Mouse (Mus musculus) cerebellum, adult 8-10 months (tissue): ENCODE measurements around the gene Rtl6.
A peak's percentile ranks its signal among the peaks of the same experiment; 100 is the strongest.

Source experiments
- DNase-seq: peaks from one replicate; pipeline ENCODE4 v3.0.0; 2022

The Rtl6 gene

DNA sequence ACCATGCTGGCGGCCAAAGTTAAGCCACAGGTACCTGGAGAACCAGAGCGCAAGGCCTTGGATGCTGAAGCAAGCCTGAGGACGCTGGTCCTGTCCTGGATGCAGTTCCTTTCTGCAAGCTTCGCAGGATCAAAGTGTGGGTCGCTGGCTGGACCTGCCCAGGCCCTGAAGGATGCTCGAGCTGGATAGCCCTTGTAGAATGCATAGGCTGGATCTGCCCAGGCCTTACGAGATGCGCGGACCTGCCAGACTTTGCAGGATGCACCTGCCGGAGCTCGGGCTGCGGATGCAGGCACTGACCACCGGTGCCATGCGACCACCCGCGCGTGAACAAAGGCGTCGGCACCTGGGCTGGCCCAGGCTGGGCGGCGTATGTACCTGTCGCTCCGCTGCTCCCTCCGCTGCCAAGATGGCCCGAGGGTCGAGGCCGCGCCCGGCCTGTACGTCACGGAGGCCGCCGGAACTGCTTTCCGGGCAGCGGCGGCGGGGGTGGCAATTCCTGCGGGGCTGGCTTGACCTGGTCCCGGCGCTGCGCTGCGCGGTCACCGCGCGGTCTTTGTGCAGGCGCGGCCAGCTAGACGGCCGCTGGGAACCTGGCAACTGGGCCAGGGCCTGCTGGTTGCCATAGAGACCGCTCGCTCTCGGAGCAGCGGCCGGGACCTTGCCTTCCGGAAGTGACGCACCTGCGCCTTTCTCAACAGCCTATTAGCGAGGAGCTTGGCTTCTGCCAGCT lies at the start of gene Rtl6:
Gene Rtl6 (minus strand): TSS at position 635 of the 733 bp plus-strand sequence.
- peak; percentile 87 for DNase-seq

DNA sequence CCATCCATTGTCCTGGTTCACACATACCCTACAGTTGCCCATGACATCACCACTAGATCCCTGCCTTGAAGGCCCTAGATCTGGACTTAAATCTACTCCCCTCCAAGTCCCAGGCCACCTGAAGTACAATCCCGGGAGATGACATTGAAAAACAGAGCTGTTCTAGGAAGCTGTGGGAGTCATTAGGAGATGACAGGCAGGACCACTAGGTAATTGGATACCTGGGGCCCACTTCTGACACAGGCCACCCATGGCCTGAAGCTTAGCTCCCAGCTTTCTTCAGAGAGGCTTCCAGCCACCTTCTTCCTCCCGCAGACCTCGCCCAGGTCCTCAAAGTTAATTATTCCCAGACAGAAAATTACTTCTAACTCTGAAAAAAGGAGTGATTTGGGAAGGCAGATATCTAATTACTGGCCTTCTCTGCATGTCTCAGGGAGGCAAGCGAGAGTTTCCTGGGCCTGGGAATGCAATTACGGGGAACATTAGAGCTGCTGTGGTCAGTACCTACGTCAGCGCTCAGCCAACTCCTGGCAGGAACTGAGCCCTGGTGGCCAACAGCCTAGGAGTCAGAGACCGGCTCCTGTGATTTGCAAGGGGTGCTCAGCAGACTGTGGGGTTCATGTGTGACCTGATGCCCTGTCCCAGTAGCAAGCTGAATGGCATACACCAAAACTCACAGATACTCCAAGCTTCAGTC lies 45.8 kb upstream of the Rtl6 start:
- no peak for DNase-seq

DNA sequence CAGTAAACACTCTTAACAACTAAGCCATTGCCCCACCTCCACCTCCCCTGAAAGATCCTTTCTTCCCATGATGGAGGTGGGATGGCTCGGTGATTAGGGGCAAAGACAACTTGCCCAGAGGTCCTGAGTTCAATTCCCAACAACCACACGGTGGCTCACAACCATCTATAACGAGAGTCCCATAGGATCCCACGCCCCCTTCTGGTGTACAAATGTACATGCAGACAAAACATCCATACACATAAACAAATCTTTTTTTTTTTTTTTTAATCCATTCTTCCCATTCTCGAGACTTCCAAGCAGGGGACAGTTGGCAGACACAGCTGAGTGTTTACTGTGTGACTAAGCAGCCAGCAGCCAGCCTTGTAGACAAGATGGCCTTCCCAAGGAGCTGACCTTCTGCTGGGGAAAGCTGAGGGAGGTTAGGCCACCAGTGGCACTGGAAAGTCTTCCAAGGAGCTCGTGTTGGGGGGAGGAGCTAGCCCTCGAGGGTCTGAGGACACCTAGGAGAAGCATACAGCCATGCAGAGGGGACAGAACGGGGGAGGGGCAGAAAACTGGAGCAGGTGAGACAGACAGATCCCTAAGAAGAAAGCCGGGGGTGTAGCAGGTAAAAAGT lies 43.5 kb upstream of the Rtl6 start:
- no peak for DNase-seq

- DNase-seq = no peak
Observed at GRCm38 (mm10) chr15:84598911-84599310, 41.3 kb upstream of the Rtl6 start.

DNA sequence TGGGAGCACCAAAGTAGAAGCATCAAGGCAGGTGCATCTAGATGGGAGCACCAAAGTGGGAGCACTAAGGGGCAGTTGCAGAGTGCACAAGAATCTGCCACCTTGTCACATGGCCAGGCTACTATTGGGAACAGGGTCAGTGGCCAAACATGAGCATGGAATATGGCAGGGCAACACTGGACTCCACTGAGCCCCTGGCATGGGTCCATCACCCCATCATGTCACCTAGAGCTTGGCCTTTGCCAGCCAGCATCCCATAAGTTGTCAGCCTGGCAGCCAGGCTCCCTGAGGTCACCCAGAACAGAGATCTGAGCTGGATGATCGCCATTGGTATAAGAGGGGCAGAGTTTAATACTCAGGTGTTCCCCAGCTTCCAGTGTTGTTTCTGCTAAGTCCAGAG lies 40.2 kb upstream of the Rtl6 start:
- no peak for DNase-seq

- DNase-seq = no peak
Observed at GRCm38 (mm10) chr15:84597021-84597420, 39.4 kb upstream of the Rtl6 start.

GRCm38 (mm10) chr15:84595241-84595945 lies 37.8 kb upstream of the Rtl6 start:
- DNase-seq = no peak

DNA sequence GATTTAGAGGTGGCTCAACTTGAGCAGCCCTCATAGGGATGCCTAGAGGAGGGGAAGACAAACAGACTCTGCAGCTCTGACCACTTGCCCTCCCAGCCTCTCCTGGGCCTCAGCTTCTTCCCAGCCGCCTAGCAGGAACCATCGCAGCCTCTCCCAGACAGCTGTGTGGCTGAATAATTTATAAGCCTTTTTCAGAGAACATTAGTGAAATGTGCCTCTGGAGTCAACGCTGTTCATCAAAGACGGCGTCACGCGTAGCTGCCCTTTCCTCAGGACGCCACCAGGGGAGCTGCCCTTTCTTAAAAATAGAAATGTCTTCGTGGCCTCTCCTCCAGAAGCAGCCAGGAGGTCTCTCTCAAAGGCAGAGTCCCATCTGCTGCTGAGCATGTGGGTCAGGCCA lies 35.9 kb upstream of the Rtl6 start:
- no peak for DNase-seq

DNA sequence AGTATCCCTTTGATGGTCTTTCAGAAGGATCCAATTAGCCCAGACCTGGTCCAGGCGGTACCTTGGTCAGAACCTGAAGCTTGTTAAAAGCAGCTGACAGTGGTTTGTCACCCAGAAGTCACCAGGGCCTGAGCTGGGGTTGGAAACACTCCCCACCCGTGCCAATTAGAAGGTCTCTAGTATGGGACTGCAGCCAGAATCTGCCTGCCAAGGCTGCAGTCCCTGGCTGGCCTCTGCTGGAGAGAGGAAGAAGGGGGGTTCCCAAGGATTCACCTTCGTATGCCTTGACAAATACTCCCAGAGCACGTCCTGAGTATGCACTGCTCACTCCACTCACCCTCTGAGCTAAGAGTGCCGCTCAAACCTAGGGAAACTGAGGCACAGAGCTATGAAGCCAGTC lies 34.6 kb upstream of the Rtl6 start:
- DNase-seq = no peak

GRCm38 (mm10) chr15:84591573-84592139 lies 34.0 kb upstream of the Rtl6 start:
- no peak for DNase-seq

- no peak for DNase-seq
Observed at GRCm38 (mm10) chr15:84588371-84588821, 30.8 kb upstream of the Rtl6 start.

DNA sequence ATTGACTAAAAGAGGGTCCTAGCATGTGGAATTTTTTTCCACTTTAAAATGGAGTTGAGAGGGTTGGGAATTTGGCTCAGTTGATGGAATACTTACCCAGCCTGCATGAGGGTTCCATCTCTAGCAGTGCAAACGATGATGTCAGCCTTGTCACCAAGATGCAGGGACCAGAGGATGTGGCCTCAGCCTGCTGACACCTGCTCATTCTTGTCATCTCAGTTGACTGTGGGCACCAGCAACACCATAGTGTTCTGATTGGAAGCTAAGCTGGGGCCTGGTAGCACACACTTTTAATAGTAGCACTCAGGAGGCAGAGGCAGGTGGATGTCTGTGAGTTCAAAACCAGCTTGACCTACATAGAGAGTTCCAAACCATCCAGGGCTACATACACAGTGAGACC lies 21.0 kb upstream of the Rtl6 start:
- DNase-seq = no peak

- DNase-seq = no peak
Observed at GRCm38 (mm10) chr15:84577019-84577418, 19.4 kb upstream of the Rtl6 start.

GRCm38 (mm10) chr15:84566568-84567110 lies 9.0 kb upstream of the Rtl6 start:
- DNase-seq = no peak

GRCm38 (mm10) chr15:84561501-84561900 lies 3.9 kb upstream of the Rtl6 start:
- no peak for DNase-seq

DNA sequence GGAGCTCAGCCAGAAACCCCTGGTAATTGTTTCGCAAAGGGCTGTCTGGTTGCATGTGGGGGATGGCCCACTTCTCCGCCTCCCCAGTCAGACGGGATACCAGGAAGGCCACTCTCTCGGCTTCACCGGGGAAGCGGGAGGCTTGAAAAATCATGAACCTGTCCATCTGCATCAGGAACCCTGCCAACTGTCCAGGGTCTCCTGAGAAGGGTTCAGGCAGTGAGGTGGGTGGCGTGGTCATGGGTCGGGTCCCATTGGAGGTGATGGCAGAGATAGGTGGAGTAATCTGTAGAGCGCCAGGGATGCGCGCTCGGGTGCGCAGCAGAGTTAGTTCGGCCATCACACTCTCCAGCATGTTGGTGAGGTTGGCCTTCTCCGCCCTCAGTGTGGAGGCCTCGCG lies 949 bp downstream of the Rtl6 start:
- no peak for DNase-seq

GRCm38 (mm10) chr15:84551065-84551464 lies 6.6 kb downstream of the Rtl6 start:
- no peak for DNase-seq

- DNase-seq = no peak
Observed at GRCm38 (mm10) chr15:84549291-84549797, 8.3 kb downstream of the Rtl6 start.

DNA sequence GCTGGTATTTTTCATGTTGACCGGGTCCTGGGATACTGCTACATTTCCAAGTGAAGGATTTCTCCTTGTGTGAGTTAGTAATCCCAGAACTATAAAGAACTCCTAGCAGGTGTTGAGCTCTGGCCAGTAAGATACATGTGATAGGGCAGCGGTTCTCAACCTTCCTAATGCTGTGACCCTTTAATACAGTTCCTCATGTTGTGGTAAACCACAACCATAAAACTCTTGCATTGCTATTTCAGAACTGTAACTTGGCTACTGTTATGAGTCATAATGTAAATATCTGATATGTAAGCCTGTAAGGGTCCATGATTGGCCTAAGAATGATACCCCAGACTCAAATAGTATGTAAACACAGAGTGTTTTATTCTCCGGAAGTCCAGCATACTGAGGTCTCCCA lies 11.6 kb downstream of the Rtl6 start:
- DNase-seq = no peak

- no peak for DNase-seq
Observed at GRCm38 (mm10) chr15:84541175-84541574, 16.4 kb downstream of the Rtl6 start.

- no peak for DNase-seq
Observed at GRCm38 (mm10) chr15:84538974-84539588, 18.5 kb downstream of the Rtl6 start.

- DNase-seq = no peak
Observed at GRCm38 (mm10) chr15:84537117-84537516, 20.5 kb downstream of the Rtl6 start.
